Mouse (Mus musculus) kidney, adult 2 months (tissue): ENCODE results near the gene Tmem256.

Experiments
- CTCF ChIP-seq: fragments of 200-500 bp; conservative IDR thresholded peaks from 2 replicates; pipeline ENCODE4 v1.5.1; 2011; ENCODE audit warnings: low read depth, mild to moderate bottlenecking, control low read depth, low read length, moderate library complexity, mixed read lengths; ENCODE audit not compliant: insufficient read depth, insufficient read length
- POLR2A ChIP-seq: fragments of 200-500 bp; IDR thresholded peaks from one replicate; pipeline ENCODE4 v1.6.1; 2011; ENCODE audit warnings: low read depth, low read length, control low read depth

- TF ChIP-seq POLR2A, result no peak
- no peak; the same call in 1 of the 2 replicates for TF ChIP-seq CTCF
Observed at GRCm38 (mm10) chr11:69886907-69887635, 48.8 kb downstream of the Tmem256 start.
